Mouse (Mus musculus): Measurements from ENCODE around the gene Pnmt. TPM values are rescaled to one million over a fixed set of nuclear protein-coding genes. Genes with fewer than 3 reads are reported as not detected.

Pnmt gene
- not detected in 4 replicates for total RNA-seq (2023; ENCODE audit: inconsistent age)

DNA sequence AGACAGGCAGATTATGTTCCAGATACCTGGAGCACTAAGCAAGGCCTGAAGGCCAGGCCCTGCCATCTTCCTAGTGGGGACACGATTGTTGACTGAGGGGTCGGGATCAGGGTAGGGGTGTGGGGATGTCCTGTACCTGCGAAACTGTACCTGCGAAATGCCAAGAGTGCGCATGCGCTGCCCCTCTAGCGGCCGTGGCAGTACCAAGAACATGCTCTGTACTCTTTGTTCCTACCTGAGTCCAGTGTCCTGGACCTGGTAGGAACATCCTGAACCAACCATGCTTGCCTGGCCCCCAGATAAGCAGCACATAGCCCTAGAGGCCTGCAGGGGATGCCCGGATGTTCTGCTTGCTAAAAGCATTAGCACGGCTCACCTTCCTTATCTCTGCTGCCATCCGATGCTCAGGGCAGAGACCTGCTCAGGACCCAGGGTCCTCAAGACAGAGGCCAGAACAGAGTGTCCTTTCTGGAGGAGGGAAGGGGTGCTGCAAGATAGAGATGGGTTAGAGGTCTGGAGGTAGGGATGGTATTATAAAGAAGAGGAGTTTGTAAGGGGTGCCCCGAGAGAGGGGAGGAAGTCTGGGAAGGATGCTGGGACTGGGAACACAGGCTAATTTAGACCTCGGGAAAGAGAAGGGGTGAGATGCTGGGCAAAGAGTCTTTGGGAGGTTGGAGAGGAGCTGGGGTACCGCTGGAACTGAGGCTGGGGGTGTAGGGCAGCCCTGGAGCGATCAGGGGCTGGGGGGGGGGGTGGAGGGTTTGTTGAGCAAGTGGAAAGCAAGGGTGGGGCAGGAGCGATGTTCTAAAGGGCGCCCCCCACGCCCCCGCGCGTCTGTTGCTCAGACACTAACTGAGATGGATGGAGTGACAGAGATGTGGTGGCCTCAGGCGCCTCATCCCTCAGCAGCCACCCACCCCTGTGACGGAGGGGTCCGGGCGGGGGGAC is at the start of gene Pnmt:
Pnmt (plus strand) TSS at position 813 of the 948 bp plus-strand sequence.

GRCm38 (mm10) chr11:98348083-98348961 is 37.9 kb upstream of the Pnmt start, which contains the start of gene Ppp1r1b:
Gene Ppp1r1b, plus strand, starts transcription at chr11:98348404.

DNA sequence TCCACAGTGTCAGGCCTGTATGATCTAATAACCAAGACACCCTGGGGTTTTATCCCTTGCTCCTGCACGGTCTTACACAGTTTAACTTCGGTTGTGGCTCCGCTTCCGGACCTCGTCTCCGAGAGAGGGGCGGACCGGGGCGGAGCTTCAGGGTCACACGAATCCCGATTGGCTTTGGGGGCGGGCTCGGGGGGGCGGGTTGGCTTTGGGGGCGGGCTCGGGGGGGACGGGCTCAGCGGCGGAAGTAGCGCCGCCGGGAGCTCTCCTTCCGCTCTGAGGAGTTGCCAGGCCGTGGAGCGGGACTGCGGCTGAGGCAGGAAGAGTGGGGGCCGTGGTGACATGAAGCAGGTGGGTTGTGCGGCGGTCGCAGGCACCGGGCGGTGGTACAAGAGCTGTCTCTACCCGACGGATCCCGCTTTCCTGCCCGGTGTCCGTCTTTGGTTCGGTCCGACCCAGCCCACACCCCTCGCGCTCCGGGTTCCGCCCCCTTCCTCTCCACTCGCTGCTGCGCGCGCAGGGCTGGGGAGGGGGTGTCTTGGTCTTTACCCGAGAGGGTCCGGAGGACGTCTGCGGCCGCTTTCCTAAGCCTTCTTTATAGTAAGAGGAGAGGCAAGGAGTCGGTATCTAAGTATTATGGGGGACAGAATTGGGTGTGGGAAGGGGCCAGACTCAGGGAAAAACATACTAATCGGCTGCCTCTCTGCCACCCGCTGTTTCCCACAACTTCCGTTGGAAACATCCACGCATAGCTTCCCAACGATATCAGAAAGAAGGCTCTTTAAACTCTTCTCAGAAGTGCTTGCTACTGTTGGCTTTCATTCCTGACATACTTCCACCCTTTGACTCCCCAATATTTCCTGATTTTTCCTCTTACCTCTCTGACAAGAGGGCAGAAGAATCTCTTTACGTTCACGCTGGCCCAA is 27.8 kb upstream of the Pnmt start, which contains the start of gene Stard3:
Stard3 (plus strand) TSS at position 208 of the 923 bp plus-strand sequence.

DNA sequence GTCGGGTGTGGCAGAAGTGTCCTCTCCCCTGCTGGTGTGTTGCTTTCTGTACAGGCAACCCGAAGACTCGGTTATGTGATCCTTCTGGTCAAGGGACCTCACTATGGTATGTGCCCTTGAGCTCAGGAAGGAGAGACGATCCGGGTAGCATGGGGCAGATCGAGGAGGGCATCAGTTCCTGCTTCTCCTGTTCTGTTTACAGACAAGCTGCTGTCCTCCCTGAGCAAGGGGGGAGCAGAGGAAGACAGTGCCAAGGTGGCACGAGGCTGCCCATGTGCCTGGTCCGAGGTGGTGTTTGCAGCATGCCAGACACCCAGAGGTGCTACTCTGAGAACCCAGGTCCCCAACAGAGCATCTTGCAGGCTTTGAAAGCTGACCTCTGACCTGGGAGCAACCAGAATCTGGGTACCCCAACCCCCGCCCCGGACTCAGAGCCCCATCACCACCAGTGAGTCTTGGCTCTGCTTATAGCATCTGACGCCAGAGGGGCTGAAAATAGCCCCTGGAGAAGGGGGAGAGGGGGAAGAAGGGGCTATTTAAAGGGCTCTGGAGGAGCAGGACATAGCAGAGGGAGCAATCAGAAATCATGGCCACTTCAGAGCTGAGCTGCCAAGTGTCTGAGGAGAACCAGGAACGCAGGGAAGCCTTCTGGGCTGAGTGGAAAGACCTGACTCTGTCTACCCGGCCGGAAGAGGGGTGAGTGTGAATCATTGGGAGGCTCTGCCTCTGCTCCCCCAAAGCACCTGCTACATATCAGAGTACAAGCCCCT is 2.8 kb upstream of the Pnmt start, which contains the start of gene Tcap:
Tcap (plus strand) TSS at position 551 of the 770 bp plus-strand sequence.

GRCm38 (mm10) chr11:98400161-98400726 is 14.0 kb downstream of the Pnmt start, which contains the start of gene Pgap3:
Gene Pgap3, minus strand, starts transcription at chr11:98400490.

GRCm38 (mm10) chr11:98412273-98412796 is 26.1 kb downstream of the Pnmt start, which contains the start of gene Erbb2:
Gene Erbb2, plus strand, starts transcription at chr11:98412470.

Other genes with a start within 250 kb of the Pnmt start
- gene Fbxl20, start 236.0 kb upstream of the Pnmt start, total RNA-seq (2023; ENCODE audit: inconsistent age), result 41.6 to 46.6 TPM (median 42.5 TPM) in 4 replicates
- 76.7 to 88.2 TPM (median 86.9 TPM) in 4 replicates for gene Med1, start 193.2 kb upstream of the Pnmt start, total RNA-seq (2023; ENCODE audit: inconsistent age)
- gene Cdk12, start 183.4 kb upstream of the Pnmt start, total RNA-seq (2023; ENCODE audit: inconsistent age), result 98.4 to 119 TPM (median 111 TPM) in 4 replicates
- 0.32 to 0.51 TPM (median 0.35 TPM) in 4 replicates for gene Neurod2, start 56.8 kb upstream of the Pnmt start, total RNA-seq (2023; ENCODE audit: inconsistent age)
- not detected in 4 replicates for gene Ppp1r1b, start 38.0 kb upstream of the Pnmt start, total RNA-seq (2023; ENCODE audit: inconsistent age)
- gene Stard3, start 28.1 kb upstream of the Pnmt start, total RNA-seq (2023; ENCODE audit: inconsistent age), result 34.7 to 40.1 TPM (median 36.9 TPM) in 4 replicates
- gene Tcap, start 2.6 kb upstream of the Pnmt start, total RNA-seq (2023; ENCODE audit: inconsistent age), result not detected in 4 replicates
- 7.3 to 11.8 TPM (median 9.3 TPM) in 4 replicates for gene Pgap3, start 14.0 kb downstream of the Pnmt start, total RNA-seq (2023; ENCODE audit: inconsistent age)
- 0.15 TPM in 1 of 4 replicates, not detected in the others for gene Erbb2, start 26.0 kb downstream of the Pnmt start, total RNA-seq (2023; ENCODE audit: inconsistent age)
- gene Mien1, start 52.5 kb downstream of the Pnmt start, total RNA-seq (2023; ENCODE audit: inconsistent age), result 47.4 to 59.5 TPM (median 52.0 TPM) in 4 replicates
- gene Grb7, start 59.9 kb downstream of the Pnmt start, total RNA-seq (2023; ENCODE audit: inconsistent age), result 0.78 to 2.0 TPM (median 1.3 TPM) in 4 replicates
- gene Ikzf3, start 159.6 kb downstream of the Pnmt start, total RNA-seq (2023; ENCODE audit: inconsistent age), result 550 to 623 TPM (median 617 TPM) in 4 replicates
- gene Zpbp2, start 164.6 kb downstream of the Pnmt start, total RNA-seq (2023; ENCODE audit: inconsistent age), result 4.3 to 8.2 TPM (median 5.8 TPM) in 4 replicates
- 16.5 to 19.2 TPM (median 17.5 TPM) in 4 replicates for gene Ormdl3, start 200.9 kb downstream of the Pnmt start, total RNA-seq (2023; ENCODE audit: inconsistent age)
- not detected in 4 replicates for gene Lrrc3c, start 211.8 kb downstream of the Pnmt start, total RNA-seq (2023; ENCODE audit: inconsistent age)
- 26.2 to 32.0 TPM (median 31.6 TPM) in 4 replicates for gene Gm12355, start 239.2 kb downstream of the Pnmt start, total RNA-seq (2023; ENCODE audit: inconsistent age)
- gene Gsdma3, start 239.9 kb downstream of the Pnmt start, total RNA-seq (2023; ENCODE audit: inconsistent age), result not detected in 4 replicates